ENCODE assay signal across 5 mouse cellular contexts in genomic region chr5:139742640-139743039, GRCm38 (mm10). TPM values are rescaled to one million over a fixed set of nuclear protein-coding genes. Genes with fewer than 3 reads are reported as not detected.
A peak's percentile ranks its signal among the peaks of the same experiment; 100 is the strongest.
DNase-seq lines count a peak whose midpoint lies in the region; ATAC-seq and TF ChIP-seq lines count a peak whose summit lies in the region.
"Not testable (repeated sequence)": the region's sequence is repeated elsewhere in the genome, so short reads cannot be mapped to it uniquely, and the experiment has no call there.

No protein-coding gene starts in this region.

- 24% methylated on average over 3 of the region's 3 CpGs for WGBS in liver, embryonic 13.5 days (ENCODE audit: insufficient replicate concordance)
- WGBS in lung, embryonic 14.5 days: 30% methylated on average over 3 of the region's 3 CpGs

- not testable (repeated sequence) for TF ChIP-seq CTCF in lung, embryonic 14.5 days (IDR thresholded peaks at IDR 0.05; ENCODE audit: low read depth)

- peak overlapping the region; percentile 69; the same call in 1 of the 2 replicates for H3K27ac ChIP-seq in liver, embryonic 13.5 days
- not testable (repeated sequence) for H3K27ac ChIP-seq in lung, embryonic 14.5 days (ENCODE audit: low read depth)

- H3K9me3 ChIP-seq in liver, embryonic 13.5 days (replicated peaks); lung, embryonic 14.5 days (ENCODE audit: low read depth, low read length): not testable (repeated sequence)

- H3K36me3 ChIP-seq in liver, embryonic 13.5 days; lung, embryonic 14.5 days (ENCODE audit: insufficient read depth): not testable (repeated sequence)

- not testable (repeated sequence) for H3K9ac ChIP-seq in liver, embryonic 13.5 days; lung, embryonic 14.5 days

- H3K27me3 ChIP-seq in liver, embryonic 13.5 days; lung, embryonic 14.5 days (ENCODE audit: insufficient read depth, low read length): not testable (repeated sequence)

- peak; percentile 45 for ATAC-seq in granulocyte monocyte progenitor cell, adult 5-6 weeks (replicated peaks; ENCODE audit: poor library complexity, severe bottlenecking)
- not testable (repeated sequence) for ATAC-seq in liver, embryonic 13.5 days (ENCODE audit: low read depth); lung, embryonic 14.5 days (ENCODE audit: insufficient read depth)

- H3K4me2 ChIP-seq in liver, embryonic 13.5 days; lung, embryonic 14.5 days: not testable (repeated sequence)

- H3K4me1 ChIP-seq in liver, embryonic 13.5 days (replicated peaks): peaks cover 52% of the 10 kb centered on the region
- not testable (repeated sequence) for H3K4me1 ChIP-seq in lung, embryonic 14.5 days (ENCODE audit: insufficient read depth)

- not testable (repeated sequence) for H3K4me3 ChIP-seq in liver, embryonic 13.5 days (replicated peaks); lung, embryonic 14.5 days (ENCODE audit: low read depth, low read length)

- DNase-seq in 416B (ENCODE audit: low read depth): peak; percentile 69
- peak; percentile 13 for DNase-seq in NIH3T3 (ENCODE audit: low read depth)
- DNase-seq in liver, embryonic 13.5 days: not testable (repeated sequence)
- DNase-seq in lung, embryonic 14.5 days: peak; percentile 52

RNA-seq across cellular contexts. Expression of gene Micall2, which starts 6.5 kb away (rescaled TPM):
- 8.3 and 9.7 TPM in 2 replicates for total RNA-seq in granulocyte monocyte progenitor cell, adult 5-6 weeks (2014; fragmentation: Nextera tagmentation)
- total RNA-seq in granulocyte monocyte progenitor cell, adult 5-6 weeks (2017): 2.8 and 3.9 TPM in 2 replicates
- 9.8 and 12.1 TPM in 2 replicates for polyA plus RNA-seq in liver, embryonic 13.5 days (2015; fragmentation: Nextera tagmentation; extraction: Ambion mirVana)
- 3.0 and 4.8 TPM in 2 replicates for polyA plus RNA-seq in lung, embryonic 14.5 days (2014; fragmentation: Nextera tagmentation; extraction: Ambion mirVana)

RNA-seq across cellular contexts. Expression of gene Ints1, which starts 32.8 kb away (rescaled TPM):
- total RNA-seq in granulocyte monocyte progenitor cell, adult 5-6 weeks (2014; fragmentation: Nextera tagmentation): 85.9 and 93.1 TPM in 2 replicates
- total RNA-seq in granulocyte monocyte progenitor cell, adult 5-6 weeks (2017): 46.7 and 53.4 TPM in 2 replicates
- 12.7 and 13.8 TPM in 2 replicates for polyA plus RNA-seq in liver, embryonic 13.5 days (2015; fragmentation: Nextera tagmentation; extraction: Ambion mirVana)
- polyA plus RNA-seq in lung, embryonic 14.5 days (2014; fragmentation: Nextera tagmentation; extraction: Ambion mirVana): 37.6 and 39.8 TPM in 2 replicates

RNA-seq across cellular contexts. Expression of gene Mafk, which starts 48.7 kb away (rescaled TPM):
- total RNA-seq in granulocyte monocyte progenitor cell, adult 5-6 weeks (2014; fragmentation: Nextera tagmentation): 12.1 and 18.5 TPM in 2 replicates
- 18.5 and 23.0 TPM in 2 replicates for total RNA-seq in granulocyte monocyte progenitor cell, adult 5-6 weeks (2017)
- polyA plus RNA-seq in liver, embryonic 13.5 days (2015; fragmentation: Nextera tagmentation; extraction: Ambion mirVana): 41.6 and 44.9 TPM in 2 replicates
- polyA plus RNA-seq in lung, embryonic 14.5 days (2014; fragmentation: Nextera tagmentation; extraction: Ambion mirVana): 8.0 and 10.0 TPM in 2 replicates
